Mouse (Mus musculus) erythroblast, embryonic 14.5 days (primary cell): ENCODE results near the gene Cd81. TPM values are rescaled to one million over a fixed set of nuclear protein-coding genes. Genes with fewer than 3 reads are reported as not detected.

Source experiments
- H3K27me3 ChIP-seq: 2 replicates; pipeline ENCODE4 v1.6.1; 2012; ENCODE audit warnings: inconsistent platforms; ENCODE audit not compliant: control insufficient read depth
- H3K36me3 ChIP-seq: 2 replicates; pipeline ENCODE4 v1.6.1; 2012; ENCODE audit warnings: mild to moderate bottlenecking, inconsistent platforms; ENCODE audit not compliant: control insufficient read depth
- H3K4me1 ChIP-seq: 2 replicates; pipeline ENCODE4 v1.6.1; 2012; ENCODE audit warnings: inconsistent platforms; ENCODE audit not compliant: control insufficient read depth
- H3K4me3 ChIP-seq: replicated peaks from 2 replicates; pipeline ENCODE3; 2012; ENCODE audit warnings: moderate library complexity, mild to moderate bottlenecking, inconsistent platforms
- H3K9me3 ChIP-seq: 2 replicates; pipeline ENCODE4 v1.6.1; 2012; ENCODE audit warnings: low read length, inconsistent platforms, mixed read lengths; ENCODE audit not compliant: control insufficient read depth
- GATA1 ChIP-seq: IDR thresholded peaks from 2 replicates; pipeline ENCODE4 v1.6.1; 2012; ENCODE audit warnings: low read length, inconsistent platforms, mixed read lengths
- TAL1 ChIP-seq: IDR thresholded peaks from 3 replicates; pipeline ENCODE4 v1.6.1; 2012; ENCODE audit warnings: low read length, inconsistent platforms, mixed read lengths
- polyA plus RNA-seq: library from polyadenylated mRNA; stranded (reverse); fragments of >175 nt; gene quantifications from 2 replicates; pipeline ENCODE4 v1.2.3, GENCODE M21; 2012

Gene Cd81
- polyA plus RNA-seq, 1 experiment = 5.9 TPM

DNA sequence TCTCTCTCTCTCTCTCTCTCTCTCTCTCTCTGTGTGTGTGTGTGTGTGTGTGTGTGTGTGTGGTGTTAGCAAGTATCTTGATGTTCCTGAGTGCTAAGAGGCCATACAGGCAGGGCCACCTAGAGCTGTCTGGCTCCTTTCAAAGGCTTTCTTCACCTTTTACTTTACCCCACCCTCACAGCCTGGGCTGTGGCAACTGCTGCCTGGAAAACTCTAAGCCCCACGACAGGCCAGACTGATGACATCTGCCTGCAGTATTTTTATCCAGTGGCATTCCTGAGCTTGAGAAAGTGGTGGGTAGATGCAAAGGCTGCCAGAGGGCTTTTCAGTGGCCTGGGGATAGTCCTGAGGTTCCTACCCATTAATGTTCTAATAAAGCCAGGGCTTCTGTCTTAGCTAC is 59.9 kb downstream of the Cd81 start:
- Histone ChIP-seq H3K4me1 (peaks cover 2% of the 10 kb centered on the region), H3K4me3 (no peak overlapping the region), H3K36me3 (no peaks in the 10 kb centered on the region), H3K27me3 (peaks cover 25% of the 10 kb centered on the region), H3K9me3 (no peaks in the 10 kb centered on the region)
- no peak for TF ChIP-seq TAL1
- TF ChIP-seq GATA1 = no peak

DNA sequence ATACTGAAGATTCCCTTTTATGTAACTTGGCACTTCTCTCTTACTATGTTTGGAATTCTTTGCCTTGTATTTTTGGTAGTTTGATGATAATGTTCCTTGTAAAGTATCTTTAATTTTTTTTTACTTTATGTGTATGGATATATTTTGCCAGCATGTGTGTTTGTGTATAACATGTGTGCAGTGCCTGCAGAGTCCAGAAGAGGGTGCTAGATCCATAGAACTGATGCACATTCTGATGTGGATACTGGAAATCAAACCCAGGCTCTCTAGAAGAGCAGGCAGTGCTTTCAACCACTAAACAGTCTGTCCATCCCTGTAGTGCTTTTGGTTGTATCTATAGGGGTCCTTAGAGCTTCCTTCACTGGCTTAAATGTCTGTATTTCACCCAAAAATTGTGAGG is 62.2 kb downstream of the Cd81 start:
- Histone ChIP-seq H3K27me3 (peaks cover 2% of the 10 kb centered on the region), H3K4me1 (peaks cover 2% of the 10 kb centered on the region), H3K36me3 (no peaks in the 10 kb centered on the region), H3K4me3 (no peak overlapping the region), H3K9me3 (no peaks in the 10 kb centered on the region)
- TF ChIP-seq TAL1 = no peak
- no peak for TF ChIP-seq GATA1

DNA sequence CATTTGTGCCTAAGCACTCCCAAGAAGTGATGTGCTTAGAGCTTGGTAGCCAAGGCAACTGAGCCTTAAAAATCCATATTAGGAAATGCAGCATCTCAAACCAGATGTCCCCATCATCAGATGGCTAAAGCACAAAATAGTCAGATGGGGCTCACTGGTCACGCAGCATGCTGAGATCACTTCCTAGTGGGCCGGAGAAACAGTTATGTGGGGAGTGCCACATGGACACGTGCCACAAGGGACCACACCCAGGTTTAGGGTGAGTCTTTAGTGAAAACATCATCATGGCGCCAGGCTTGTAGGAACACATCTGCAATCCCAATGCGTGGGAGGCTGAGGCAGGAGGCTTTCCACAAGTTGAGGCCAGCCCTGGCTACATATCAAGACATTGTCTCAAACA is 64.0 kb downstream of the Cd81 start:
- H3K4me3 ChIP-seq = no peak overlapping the region
- H3K27me3 ChIP-seq = no peaks in the 10 kb centered on the region
- H3K9me3 ChIP-seq = no peaks in the 10 kb centered on the region
- no peaks in the 10 kb centered on the region for H3K36me3 ChIP-seq
- H3K4me1 ChIP-seq = peaks cover 2% of the 10 kb centered on the region
- no peak for TF ChIP-seq TAL1

Other genes with a start within 250 kb of the Cd81 start
- gene Th, start 121.6 kb upstream of the Cd81 start, polyA plus RNA-seq = not detected in 2 replicates
- 0.05 TPM in 1 of 2 replicates, not detected in the other for gene Ascl2, start 83.5 kb upstream of the Cd81 start, polyA plus RNA-seq
- 14.9 and 17.8 TPM in 2 replicates for gene Tspan32, start 47.7 kb upstream of the Cd81 start, polyA plus RNA-seq
- 19.7 and 23.4 TPM in 2 replicates for gene Tssc4, start 16.5 kb downstream of the Cd81 start, polyA plus RNA-seq
- gene Trpm5, start 41.9 kb downstream of the Cd81 start, polyA plus RNA-seq = 0.02 TPM in 1 of 2 replicates, not detected in the other
- 0.01 TPM in 1 of 2 replicates, not detected in the other for gene Kcnq1, start 53.6 kb downstream of the Cd81 start, polyA plus RNA-seq